Mouse (Mus musculus) forebrain, embryonic 10.5 days (tissue): ENCODE data around the gene Ppp1r26. TPM values are rescaled to one million over a fixed set of nuclear protein-coding genes. Genes with fewer than 3 reads are reported as not detected.
"Not testable (repeated sequence)": the region's sequence is repeated elsewhere in the genome, so short reads cannot be mapped to it uniquely, and the experiment has no call there.

Source experiments
- DNase-seq: peaks from one replicate; pipeline ENCODE4 v3.0.0-alpha.2; 2017; ENCODE audit warnings: low spot score; ENCODE audit errors: extremely low spot score
- H3K27ac ChIP-seq: fragments of 300-500 bp; sonication (generic); 2 replicates; pipeline ENCODE4 v1.5.1; 2016; ENCODE audit warnings: mild to moderate bottlenecking
- H3K27me3 ChIP-seq: fragments of 300-500 bp; sonication (generic); 2 replicates; pipeline ENCODE4 v1.6.1; 2016; ENCODE audit warnings: mild to moderate bottlenecking; ENCODE audit not compliant: poor library complexity, severe bottlenecking
- H3K36me3 ChIP-seq: fragments of 300-500 bp; sonication (generic); replicated peaks from 2 replicates; pipeline ENCODE4 v1.6.1; 2016; ENCODE audit warnings: mild to moderate bottlenecking, moderate library complexity
- H3K4me1 ChIP-seq: fragments of 300-500 bp; sonication (generic); 2 replicates; pipeline ENCODE4 v1.6.1; 2016
- H3K4me3 ChIP-seq: fragments of 300-500 bp; sonication (generic); 2 replicates; pipeline ENCODE4 v1.5.1; 2016; ENCODE audit warnings: mild to moderate bottlenecking, moderate library complexity
- H3K9me3 ChIP-seq: fragments of 300-500 bp; sonication (generic); 2 replicates; pipeline ENCODE4 v1.6.1; 2016; ENCODE audit warnings: mild to moderate bottlenecking, moderate library complexity
- WGBS: fragments of 180-500 bp; shearing (Covaris S2); methylation state at CpG from one replicate; pipeline ENCODE4 v1.1.7; 2016; 5-methylcytosine and 5-hydroxymethylcytosine counted together
- polyA plus RNA-seq: library from polyadenylated mRNA; unstranded; fragments of >200 nt; fragmentation: Nextera tagmentation; extraction: Ambion mirVana; gene quantifications from 2 replicates; pipeline ENCODE4 v1.2.1, GENCODE M21; 2016

The Ppp1r26 gene
- polyA plus RNA-seq, 1 experiment from 2014 or later, result 6.1 TPM

- Histone ChIP-seq H3K4me1 (no peaks in the 10 kb centered on the region), H3K36me3 (peaks cover 46% of the 10 kb centered on the region), H3K27me3 (no peaks in the 10 kb centered on the region; the same call in 1 of the 2 replicates), H3K9me3 (no peaks in the 10 kb centered on the region), H3K4me3 (no peak overlapping the region), H3K27ac (no peak overlapping the region)
- 95% methylated on average over 6 of the region's 6 CpGs for WGBS
- no peak for DNase-seq
Measured at GRCm38 (mm10) chr2:28453539-28453938, 6.9 kb downstream of the Ppp1r26 start.

- no peak overlapping the region for H3K27ac ChIP-seq
- no peaks in the 10 kb centered on the region for H3K4me1 ChIP-seq
- no peak overlapping the region for H3K4me3 ChIP-seq
- H3K9me3 ChIP-seq, result no peaks in the 10 kb centered on the region
- H3K36me3 ChIP-seq, result peaks cover 27% of the 10 kb centered on the region
- 83% methylated on average over 1 of the region's 1 CpGs for WGBS
- DNase-seq, result no peak
- no peaks in the 10 kb centered on the region for H3K27me3 ChIP-seq
Measured at GRCm38 (mm10) chr2:28456616-28457015, 10.0 kb downstream of the Ppp1r26 start.

DNA sequence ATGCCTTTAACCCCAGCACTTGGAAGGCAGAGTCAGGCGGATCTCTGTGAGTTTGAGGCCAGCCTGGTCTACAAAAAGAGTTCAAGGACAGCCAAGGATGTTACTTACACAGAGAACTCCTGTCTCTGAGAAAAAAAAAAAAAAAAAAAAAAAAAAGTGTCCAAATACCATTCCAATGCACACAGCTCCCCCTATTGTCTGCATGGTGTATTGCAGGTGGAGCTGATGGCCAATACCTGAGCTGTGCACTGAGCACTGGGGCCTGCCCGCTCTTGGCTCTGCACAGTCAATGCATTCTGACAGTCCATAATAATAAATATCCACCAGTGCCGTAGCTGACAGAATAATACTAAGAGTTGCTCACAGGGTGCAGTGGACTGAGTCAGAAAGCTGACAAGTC lies 17.3 kb downstream of the Ppp1r26 start:
- peak; percentile 59 for DNase-seq
- WGBS, result 49% methylated on average over 3 of the region's 3 CpGs
- Histone ChIP-seq H3K36me3 (peaks cover 3% of the 10 kb centered on the region), H3K27me3 (peaks cover 18% of the 10 kb centered on the region), H3K9me3 (no peaks in the 10 kb centered on the region), H3K4me1 (peaks cover 31% of the 10 kb centered on the region), H3K27ac (no peak overlapping the region), H3K4me3 (no peak overlapping the region)

DNA sequence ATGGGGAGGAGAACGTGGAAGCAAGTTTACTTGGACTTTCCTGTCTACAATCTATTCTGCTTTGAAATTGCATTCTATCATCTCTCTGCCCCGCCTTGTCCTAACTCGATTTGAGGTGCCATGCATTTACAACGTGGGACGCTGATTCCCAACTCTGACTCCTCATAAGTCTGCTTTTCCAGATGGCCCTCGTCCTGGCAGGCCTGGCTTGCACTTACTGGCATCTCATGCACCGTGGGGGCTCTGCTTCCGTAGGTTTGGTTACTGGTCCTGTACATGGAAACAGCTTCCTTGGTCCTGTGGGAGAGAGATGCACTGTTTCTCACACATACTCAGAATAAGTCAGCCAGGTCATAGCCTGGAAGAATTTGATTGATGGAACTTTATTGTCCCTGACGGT lies 18.3 kb downstream of the Ppp1r26 start:
- Histone ChIP-seq H3K27me3 (peaks cover 18% of the 10 kb centered on the region), H3K36me3 (peaks cover 13% of the 10 kb centered on the region), H3K4me3 (no peak overlapping the region), H3K4me1 (peaks cover 34% of the 10 kb centered on the region), H3K9me3 (no peaks in the 10 kb centered on the region; the same call in 1 of the 2 replicates), H3K27ac (no peak overlapping the region)
- no peak for DNase-seq
- 86% methylated on average over 9 of the region's 9 CpGs for WGBS

- DNase-seq, result peak; percentile 82
- Histone ChIP-seq H3K27me3 (peaks cover 18% of the 10 kb centered on the region), H3K4me3 (peak within 1 kb of the TSS; percentile 51), H3K4me1 (peaks cover 34% of the 10 kb centered on the region), H3K9me3 (no peaks in the 10 kb centered on the region; the same call in 1 of the 2 replicates), H3K36me3 (peaks cover 24% of the 10 kb centered on the region), H3K27ac (peak within 1 kb of the TSS; percentile 83)
- 5% methylated on average over 25 of the region's 25 CpGs for WGBS
Measured at GRCm38 (mm10) chr2:28465836-28466518, 19.4 kb downstream of the Ppp1r26 start, which contains the start of gene 1700007K13Rik. 1700007K13Rik (minus strand) TSS chr2:28466332.

DNA sequence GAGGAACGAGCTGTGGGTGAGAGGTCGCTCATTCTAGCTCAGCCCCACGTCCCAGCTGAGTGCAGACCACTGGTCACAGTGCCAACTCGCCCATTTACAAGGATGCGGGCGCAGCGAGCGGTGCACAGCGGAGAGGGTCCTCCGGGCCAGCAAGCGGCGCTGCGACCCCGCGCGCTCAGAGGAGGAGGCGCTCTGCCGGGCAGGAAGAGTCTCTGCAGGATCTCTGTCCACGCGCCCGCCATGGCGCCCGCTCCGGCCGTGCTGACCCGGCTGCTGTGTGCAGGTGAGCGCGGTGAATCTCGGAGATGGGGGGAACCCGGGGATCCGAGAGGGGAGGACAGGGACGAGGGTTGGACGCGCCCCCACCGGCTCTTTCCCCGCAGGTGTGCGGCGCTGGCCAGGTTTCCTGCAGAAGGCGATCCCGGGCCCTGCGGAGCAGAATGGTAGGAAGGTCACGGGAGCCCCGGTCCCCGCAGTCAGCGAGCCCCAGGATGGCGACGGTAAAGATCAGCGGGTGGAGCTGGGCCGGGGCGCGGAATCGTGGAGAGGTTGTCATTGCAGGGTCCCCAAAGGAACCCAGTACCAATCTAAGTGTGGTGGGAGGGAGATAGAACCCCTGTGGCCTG lies 21.4 kb downstream of the Ppp1r26 start, which contains the start of gene Mrps2:
TSS of gene Mrps2 (plus strand) at position 207 of the 626 bp plus-strand sequence.
- peak within 1 kb of the TSS; percentile 96 for H3K27ac ChIP-seq

GRCm38 (mm10) chr2:28468486-28469225 lies 22.1 kb downstream of the Ppp1r26 start:
- no peak for DNase-seq
- Histone ChIP-seq H3K4me1 (peaks cover 34% of the 10 kb centered on the region), H3K27me3 (peaks cover 18% of the 10 kb centered on the region), H3K27ac (peak overlapping the region; percentile 96), H3K36me3 (peaks cover 49% of the 10 kb centered on the region), H3K4me3 (peak overlapping the region; percentile 99), H3K9me3 (peaks cover 13% of the 10 kb centered on the region; the same call in 1 of the 2 replicates)
- WGBS, result 55% methylated on average over 18 of the region's 18 CpGs

More for the DNA sequence above, 21.4 kb downstream of the Ppp1r26 start, which contains the start of gene Mrps2:
- H3K4me1 ChIP-seq, result peaks cover 34% of the 10 kb centered on the region
- H3K36me3 ChIP-seq, result peaks cover 44% of the 10 kb centered on the region
- peaks cover 9% of the 10 kb centered on the region; the same call in 1 of the 2 replicates for H3K9me3 ChIP-seq
- peak within 1 kb of the TSS; percentile 99 for H3K4me3 ChIP-seq
- WGBS, result under 1% methylated on average over 52 of the region's 52 CpGs
- peak; percentile 88 for DNase-seq
- H3K27me3 ChIP-seq, result peaks cover 18% of the 10 kb centered on the region

DNA sequence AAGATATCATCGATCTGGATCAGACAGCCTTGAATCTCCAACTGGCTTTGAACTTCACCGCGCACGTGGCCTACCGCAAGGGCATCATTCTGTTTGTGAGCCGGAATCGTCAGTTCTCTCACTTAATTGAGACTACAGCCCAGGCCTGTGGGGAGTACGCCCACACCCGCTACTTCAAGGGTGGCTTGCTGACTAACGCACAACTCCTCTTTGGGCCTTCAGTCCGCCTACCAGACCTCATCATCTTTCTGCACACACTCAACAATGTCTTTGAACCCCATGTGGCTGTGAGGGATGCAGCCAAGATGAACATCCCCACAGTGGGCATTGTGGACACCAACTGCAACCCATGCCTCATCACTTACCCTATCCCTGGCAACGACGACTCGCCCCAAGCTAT lies 22.9 kb downstream of the Ppp1r26 start:
- Histone ChIP-seq H3K36me3 (peaks cover 49% of the 10 kb centered on the region), H3K4me1 (peaks cover 34% of the 10 kb centered on the region), H3K27me3 (peaks cover 14% of the 10 kb centered on the region), H3K4me3 (no peak overlapping the region), H3K9me3 (peaks cover 13% of the 10 kb centered on the region; the same call in 1 of the 2 replicates), H3K27ac (no peak overlapping the region)
- no peak for DNase-seq
- 98% methylated on average over 14 of the region's 14 CpGs for WGBS

DNA sequence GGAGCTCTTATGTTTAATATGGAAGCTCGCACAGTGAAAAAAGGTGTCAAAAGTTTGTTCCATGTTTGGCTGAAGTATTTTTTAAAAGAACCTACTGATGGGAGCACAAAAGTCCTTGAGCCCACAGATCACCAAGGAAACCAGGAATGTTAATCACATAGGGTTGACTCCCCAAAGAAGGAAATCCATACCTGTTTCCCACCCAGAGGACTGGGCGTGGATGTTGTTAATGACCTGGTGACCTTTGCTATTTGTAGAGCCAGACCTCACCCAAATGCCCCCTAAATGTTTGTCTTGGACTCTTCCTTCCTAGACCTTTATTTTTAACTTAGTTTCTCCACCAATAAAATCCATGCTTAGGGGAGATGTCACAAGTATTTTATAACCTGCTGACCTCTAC lies 24.0 kb downstream of the Ppp1r26 start:
- peaks cover 3% of the 10 kb centered on the region; the same call in 1 of the 2 replicates for H3K27me3 ChIP-seq
- peaks cover 13% of the 10 kb centered on the region; the same call in 1 of the 2 replicates for H3K9me3 ChIP-seq
- DNase-seq, result no peak
- H3K27ac ChIP-seq, result no peak overlapping the region
- WGBS, result 93% methylated on average over 2 of the region's 2 CpGs
- H3K4me1 ChIP-seq, result peaks cover 29% of the 10 kb centered on the region
- peaks cover 49% of the 10 kb centered on the region for H3K36me3 ChIP-seq
- H3K4me3 ChIP-seq, result no peak overlapping the region

- DNase-seq, H3K27ac ChIP-seq, H3K4me3 ChIP-seq, H3K27me3 ChIP-seq: not testable (repeated sequence)
- H3K9me3 ChIP-seq, result peaks cover 13% of the 10 kb centered on the region; the same call in 1 of the 2 replicates
- WGBS, result 93% methylated on average over 8 of the region's 8 CpGs
- H3K4me1 ChIP-seq, result peaks cover 17% of the 10 kb centered on the region
- H3K36me3 ChIP-seq, result peaks cover 49% of the 10 kb centered on the region
Measured at GRCm38 (mm10) chr2:28472011-28472410, 25.4 kb downstream of the Ppp1r26 start.

- H3K36me3 ChIP-seq, H3K27me3 ChIP-seq, H3K27ac ChIP-seq, H3K4me1 ChIP-seq, H3K4me3 ChIP-seq, DNase-seq, H3K9me3 ChIP-seq: not testable (repeated sequence)
- WGBS, result 89% methylated on average over 5 of the region's 5 CpGs
Measured at GRCm38 (mm10) chr2:28477993-28478392, 31.4 kb downstream of the Ppp1r26 start.
